Mouse (Mus musculus) thymus, postnatal 25 days (tissue): ENCODE data around the gene Ppp1r3f.

Experiments
- DNase-seq: peaks from one replicate; pipeline ENCODE4 v3.0.0; 2022

The Ppp1r3f gene

GRCm38 (mm10) chrX:7574087-7574884 is at the start of gene Ppp1r3f:
TSS of gene Ppp1r3f (minus strand) at chrX:7574283.
- peak; percentile 92 for DNase-seq

DNA sequence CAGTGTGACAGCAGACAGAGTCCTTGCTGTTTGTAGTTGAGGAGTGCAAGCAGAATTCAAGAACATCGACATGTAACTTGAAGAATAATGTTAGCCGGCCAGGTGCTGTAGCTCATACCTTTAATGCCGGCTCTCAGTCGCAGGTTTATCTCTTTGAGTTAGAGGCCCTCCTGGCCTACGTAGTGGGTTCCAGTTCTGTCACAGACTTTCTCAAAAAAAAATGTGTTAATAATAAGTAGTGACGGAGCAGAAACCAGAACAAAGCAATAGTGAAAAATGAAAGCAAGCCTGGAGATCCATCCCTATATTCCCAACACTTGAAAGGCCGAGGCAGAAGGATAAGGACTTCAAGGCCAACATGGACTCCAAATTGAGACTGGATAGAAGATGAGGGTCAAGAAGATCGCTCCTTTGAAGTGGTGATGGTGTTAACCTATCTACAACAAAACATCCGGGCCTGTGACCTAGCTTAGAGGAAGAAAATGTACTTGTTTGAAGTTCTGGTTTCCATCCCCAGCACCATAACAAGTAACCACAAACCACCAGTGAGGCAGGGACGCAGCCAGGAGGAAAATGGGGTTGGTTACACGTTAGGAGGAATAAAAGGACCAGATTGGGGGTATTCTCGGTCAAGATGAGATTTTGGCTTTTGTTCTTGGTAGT is 43.9 kb upstream of the Ppp1r3f start:
- DNase-seq, result peak; percentile 1

DNA sequence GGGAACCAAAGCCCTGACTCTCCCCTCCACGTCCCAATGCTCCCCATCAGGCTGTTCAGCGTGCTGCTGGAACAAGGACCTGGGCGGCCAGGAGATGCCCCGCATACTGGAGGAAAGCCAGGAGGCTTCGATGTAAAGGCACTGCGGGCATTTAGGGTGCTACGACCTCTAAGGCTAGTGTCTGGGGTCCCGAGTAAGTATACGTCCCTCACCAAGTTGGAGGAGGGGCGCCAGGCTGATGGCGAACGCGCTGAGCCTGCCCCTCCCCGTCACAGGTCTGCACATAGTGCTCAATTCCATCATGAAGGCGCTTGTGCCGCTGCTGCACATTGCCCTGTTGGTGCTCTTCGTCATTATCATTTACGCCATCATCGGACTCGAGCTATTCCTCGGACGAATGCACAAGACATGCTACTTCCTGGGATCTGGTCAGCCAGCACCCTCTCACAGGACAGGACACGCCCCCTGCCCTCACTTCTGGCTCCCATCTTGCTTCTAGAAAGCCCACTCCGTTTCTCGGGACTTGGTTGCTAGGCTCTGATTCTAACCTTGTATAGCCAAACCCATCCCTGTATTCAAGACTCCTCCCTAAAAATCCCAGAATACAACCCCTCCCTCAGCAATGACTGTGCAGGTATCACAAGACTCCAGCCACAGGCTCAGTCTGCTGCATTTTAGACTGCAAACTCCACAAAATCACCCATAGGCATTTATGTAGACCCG is 36.6 kb upstream of the Ppp1r3f start:
- no peak for DNase-seq

- no peak for DNase-seq
Measured at GRCm38 (mm10) chrX:7610035-7610434, 36.0 kb upstream of the Ppp1r3f start.

- no peak for DNase-seq
Measured at GRCm38 (mm10) chrX:7606783-7607182, 32.7 kb upstream of the Ppp1r3f start, which contains the start of gene Cacna1f. TSS of gene Cacna1f (plus strand) at chrX:7607083.

- DNase-seq, result no peak
Measured at GRCm38 (mm10) chrX:7605575-7605941, 31.5 kb upstream of the Ppp1r3f start.

DNA sequence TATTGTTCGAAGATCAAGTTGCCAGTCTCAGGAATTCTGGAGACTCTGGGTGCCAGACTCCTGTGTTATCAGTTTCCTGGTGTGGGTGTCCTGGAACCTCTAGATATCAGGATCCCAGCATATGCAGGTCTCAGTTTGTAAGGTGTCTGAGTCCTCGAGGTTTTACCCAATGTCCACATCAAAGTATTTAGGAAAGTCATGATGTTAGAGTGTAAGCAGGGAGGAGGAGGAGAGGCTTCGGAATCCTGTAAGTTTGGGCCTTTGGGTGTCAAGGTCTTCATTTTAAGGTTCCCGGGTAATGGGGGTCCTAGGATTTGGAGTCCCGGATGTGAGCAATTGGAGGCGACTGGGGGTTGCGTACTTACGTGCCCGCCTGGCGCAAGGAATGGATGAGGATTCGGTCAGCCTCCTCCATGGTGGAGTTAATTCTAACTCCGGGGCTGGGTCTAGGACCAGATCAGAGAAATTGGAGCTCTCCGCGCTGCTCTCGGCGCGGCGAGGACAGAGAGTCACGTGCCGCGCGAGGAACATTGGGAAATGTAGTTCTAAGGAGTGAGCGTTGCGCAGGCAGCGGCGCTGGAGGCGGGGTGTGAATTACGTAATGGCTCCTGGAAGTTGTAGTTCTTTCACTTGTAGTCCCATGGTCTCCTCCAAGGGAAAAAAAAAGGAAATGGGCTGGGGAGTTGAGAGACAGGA is 30.9 kb upstream of the Ppp1r3f start, which contains the start of gene Ccdc22:
Gene Ccdc22, minus strand, starts transcription at position 639 of the 696 bp plus-strand sequence.
- DNase-seq, result peak; percentile 77

DNA sequence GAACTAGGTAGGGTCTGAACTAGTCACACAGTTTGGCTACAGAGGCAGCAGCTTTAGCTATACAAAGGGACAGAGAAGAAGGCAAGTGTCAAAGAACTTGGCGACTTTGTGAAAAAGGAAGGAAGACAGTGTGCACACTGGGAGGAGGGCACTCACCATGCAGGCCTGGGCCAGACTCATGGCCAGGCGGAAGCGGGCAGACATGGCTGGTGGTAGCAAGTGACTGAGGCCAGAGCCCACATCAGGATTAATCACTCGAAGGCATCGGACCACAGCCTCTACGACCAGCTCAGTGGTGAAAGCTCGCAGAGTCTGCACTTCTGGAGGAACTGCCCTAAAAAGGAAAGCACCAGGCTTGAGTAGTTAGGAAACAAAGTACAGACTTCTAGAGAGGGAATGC is 29.9 kb upstream of the Ppp1r3f start:
- DNase-seq, result no peak

DNA sequence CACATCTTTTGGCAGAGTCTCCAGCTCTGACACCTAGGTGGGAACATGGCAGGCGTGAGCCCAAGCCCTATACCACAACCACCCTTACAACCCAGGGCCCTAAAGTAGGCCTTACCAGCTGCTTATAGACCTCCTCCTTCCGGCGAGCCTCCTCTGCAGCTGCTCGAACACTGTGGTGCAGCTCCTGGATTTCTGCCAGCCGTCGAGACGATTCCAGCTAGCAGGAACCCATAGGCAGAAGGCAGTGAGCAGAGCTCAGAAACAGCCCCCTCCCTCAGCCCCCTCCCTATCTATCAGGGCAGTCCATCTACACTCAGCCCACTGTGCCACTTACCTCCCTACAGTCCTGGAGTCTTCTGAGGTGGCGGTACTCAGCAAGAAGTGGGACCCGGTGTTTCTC is 21.3 kb upstream of the Ppp1r3f start:
- DNase-seq, result no peak

- peak; percentile 30 for DNase-seq
Measured at GRCm38 (mm10) chrX:7586356-7586755, 12.3 kb upstream of the Ppp1r3f start.

DNA sequence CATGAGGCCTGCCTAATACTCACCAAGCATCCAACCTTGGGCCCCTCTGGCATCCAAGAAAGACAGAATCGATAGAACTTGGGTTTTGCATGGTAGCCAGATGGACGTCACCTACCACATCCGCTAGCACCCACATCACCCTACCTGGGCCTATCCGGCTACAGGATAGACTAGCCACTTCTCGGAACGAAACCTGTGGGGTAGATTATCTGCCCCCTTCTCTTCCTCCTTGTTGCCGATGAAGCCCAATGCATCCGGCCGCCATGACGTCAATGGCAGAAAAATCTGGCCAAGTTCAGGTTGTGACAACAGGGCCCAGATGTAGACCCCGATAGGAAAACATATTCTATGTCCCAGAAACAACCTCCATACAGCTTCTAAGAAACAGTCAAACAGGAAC is 9.8 kb upstream of the Ppp1r3f start:
- DNase-seq, result no peak

- no peak for DNase-seq
Measured at GRCm38 (mm10) chrX:7581151-7581550, 7.1 kb upstream of the Ppp1r3f start.

DNA sequence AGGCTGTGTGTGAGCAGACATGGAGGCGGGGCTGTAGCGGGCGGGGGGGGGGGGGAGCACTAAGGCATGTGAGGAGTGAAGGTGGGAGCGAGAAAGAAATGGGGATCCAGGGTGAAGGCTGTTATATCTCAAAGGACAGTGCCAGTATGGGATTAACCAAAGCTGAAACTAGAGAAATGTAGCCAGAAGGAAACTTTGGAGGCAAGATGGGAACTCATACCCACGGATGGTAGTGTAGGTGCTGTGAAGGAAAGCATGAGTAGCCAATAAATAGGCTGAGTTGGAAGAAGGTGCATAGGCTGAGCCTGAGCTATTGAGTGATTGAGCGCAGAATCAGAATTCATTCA is 775 bp upstream of the Ppp1r3f start:
- no peak for DNase-seq

GRCm38 (mm10) chrX:7573176-7574086 is 652 bp downstream of the Ppp1r3f start, which contains the start of gene Foxp3:
TSS of gene Foxp3 (plus strand) at chrX:7573644.
- no peak for DNase-seq

DNA sequence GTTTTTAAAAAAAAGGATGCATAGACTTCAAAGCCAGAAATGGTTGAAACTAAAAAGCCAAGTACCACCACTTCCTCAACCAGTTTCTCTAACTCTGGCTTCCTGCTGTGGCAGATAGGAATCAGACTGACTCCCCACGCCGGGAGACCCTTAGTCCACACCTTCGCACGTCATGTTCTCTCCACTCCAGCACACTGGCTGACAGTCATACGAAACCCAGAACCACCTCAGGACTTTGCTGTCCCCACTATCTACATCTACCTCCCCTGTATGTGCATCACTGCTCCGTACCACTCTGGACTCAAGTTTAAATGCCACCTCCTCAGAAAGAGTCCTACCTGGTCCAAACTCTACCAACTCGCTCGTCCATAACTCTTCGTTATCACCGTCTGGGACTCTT is 1.6 kb downstream of the Ppp1r3f start:
- peak; percentile 7 for DNase-seq

- DNase-seq, result no peak
Measured at GRCm38 (mm10) chrX:7571565-7572136, 2.4 kb downstream of the Ppp1r3f start.

GRCm38 (mm10) chrX:7570481-7571175 is 3.5 kb downstream of the Ppp1r3f start:
- no peak for DNase-seq

DNA sequence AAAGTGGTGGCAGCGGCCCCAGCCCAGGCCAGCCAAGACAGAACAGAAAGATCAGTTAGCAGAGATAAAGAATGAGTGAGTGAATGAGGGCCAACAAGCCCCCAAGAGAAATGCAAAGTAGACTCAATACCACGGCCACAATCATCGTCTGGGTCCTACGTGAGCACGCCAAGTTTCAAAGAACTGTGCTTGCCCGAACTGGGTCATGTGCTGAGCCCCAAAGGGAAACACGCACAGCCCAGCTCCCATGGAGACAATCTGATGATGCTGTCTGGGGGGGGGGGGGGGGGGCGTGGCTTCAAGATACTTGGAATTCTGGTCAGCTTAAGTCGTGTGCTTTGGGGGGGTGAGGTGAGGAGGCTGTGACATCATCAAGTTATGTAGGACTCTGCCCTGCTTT is 6.6 kb downstream of the Ppp1r3f start:
- DNase-seq, result no peak

DNA sequence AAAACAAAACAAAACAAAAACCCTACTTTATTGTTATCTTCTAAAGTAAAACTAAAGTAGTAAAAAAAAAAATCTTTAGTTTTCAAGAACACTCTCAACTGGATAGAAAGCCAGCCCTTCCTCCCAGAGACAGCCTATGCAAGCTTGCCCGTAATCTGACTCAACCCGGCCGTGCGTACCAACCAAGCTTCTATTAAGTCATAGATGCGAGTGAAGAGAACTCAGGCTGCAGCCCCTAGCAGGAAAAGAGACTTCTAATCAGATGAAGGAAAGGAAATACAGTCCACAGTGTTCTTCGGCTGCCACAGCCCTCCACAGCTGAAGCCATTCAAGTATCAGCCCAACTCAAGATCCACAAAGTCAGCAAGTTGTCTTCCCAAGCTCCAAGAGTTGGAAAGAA is 7.7 kb downstream of the Ppp1r3f start:
- no peak for DNase-seq

DNA sequence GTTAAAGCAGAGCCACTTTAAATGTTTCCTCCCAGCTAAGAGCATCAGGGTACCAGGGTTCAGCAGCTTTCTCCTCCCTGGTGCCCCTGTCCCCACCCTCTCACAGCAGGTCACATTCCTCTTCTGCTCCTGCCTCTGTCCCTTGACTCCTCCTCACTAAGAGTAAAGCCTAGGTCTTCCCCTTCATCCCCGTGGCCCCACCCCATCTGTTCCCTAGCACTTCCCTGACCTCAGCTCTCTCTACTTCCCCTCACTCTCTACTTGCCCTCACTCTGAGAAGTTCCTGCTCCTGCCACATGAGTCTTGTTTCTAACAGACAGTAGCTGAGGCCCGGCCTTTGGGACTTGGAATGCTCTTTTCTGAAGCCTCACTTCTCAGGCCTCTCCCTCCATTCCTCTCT is 11.0 kb downstream of the Ppp1r3f start:
- DNase-seq, result no peak

GRCm38 (mm10) chrX:7553474-7553873 is 20.6 kb downstream of the Ppp1r3f start:
- DNase-seq, result no peak
